Mouse (Mus musculus) midbrain, embryonic 13.5 days (tissue): Measurements from ENCODE around the gene Tesc. TPM values are rescaled to one million over a fixed set of nuclear protein-coding genes. Genes with fewer than 3 reads are reported as not detected.
A peak's percentile ranks its signal among the peaks of the same experiment; 100 is the strongest.

Source experiments
- ATAC-seq: fragments of 200-750 bp; cut with Nextera tagmentation; 2 replicates; pipeline ENCODE4 v1.8.0; 2017; ENCODE audit warnings: mild to moderate bottlenecking, moderate TSS enrichment, moderate library complexity
- H3K27ac ChIP-seq: fragments of 300-500 bp; sonication (generic); 2 replicates; pipeline ENCODE4 v1.5.1; 2015; ENCODE audit warnings: inconsistent platforms, mild to moderate bottlenecking, moderate library complexity
- H3K27me3 ChIP-seq: fragments of 300-500 bp; sonication (generic); 2 replicates; pipeline ENCODE4 v1.6.1; 2015; ENCODE audit warnings: mild to moderate bottlenecking, inconsistent platforms
- H3K36me3 ChIP-seq: fragments of 300-500 bp; sonication (generic); 2 replicates; pipeline ENCODE4 v1.6.1; 2015; ENCODE audit warnings: mild to moderate bottlenecking, inconsistent platforms
- H3K4me1 ChIP-seq: fragments of 300-500 bp; sonication (generic); replicated peaks from 2 replicates; pipeline ENCODE4 v1.6.1; 2015; ENCODE audit warnings: inconsistent platforms
- H3K4me2 ChIP-seq: fragments of 300-500 bp; sonication (generic); replicated peaks from 2 replicates; pipeline ENCODE4 v1.6.1; 2015; ENCODE audit warnings: moderate library complexity, mild to moderate bottlenecking, inconsistent platforms
- H3K4me3 ChIP-seq: fragments of 300-500 bp; sonication (generic); replicated peaks from 2 replicates; pipeline ENCODE4 v1.5.1; 2015; ENCODE audit warnings: mild to moderate bottlenecking, inconsistent platforms
- H3K9ac ChIP-seq: fragments of 300-500 bp; sonication (generic); replicated peaks from 2 replicates; pipeline ENCODE4 v1.6.1; 2015; ENCODE audit warnings: mild to moderate bottlenecking, inconsistent platforms
- H3K9me3 ChIP-seq: fragments of 300-500 bp; sonication (generic); 2 replicates; pipeline ENCODE4 v1.6.1; 2016; ENCODE audit warnings: mild to moderate bottlenecking, inconsistent platforms
- WGBS: fragments of 180-500 bp; shearing (Covaris S2); methylation state at CpG from one replicate; pipeline ENCODE4 v1.1.7; 2015; 5-methylcytosine and 5-hydroxymethylcytosine counted together
- polyA plus RNA-seq: library from polyadenylated mRNA; unstranded; fragments of >200 nt; fragmentation: Nextera tagmentation; extraction: Ambion mirVana; gene quantifications from 2 replicates; pipeline ENCODE4 v1.2.1, GENCODE M21; 2015

The Tesc gene
- polyA plus RNA-seq, 1 experiment from 2014 or later = 2.9 TPM

DNA sequence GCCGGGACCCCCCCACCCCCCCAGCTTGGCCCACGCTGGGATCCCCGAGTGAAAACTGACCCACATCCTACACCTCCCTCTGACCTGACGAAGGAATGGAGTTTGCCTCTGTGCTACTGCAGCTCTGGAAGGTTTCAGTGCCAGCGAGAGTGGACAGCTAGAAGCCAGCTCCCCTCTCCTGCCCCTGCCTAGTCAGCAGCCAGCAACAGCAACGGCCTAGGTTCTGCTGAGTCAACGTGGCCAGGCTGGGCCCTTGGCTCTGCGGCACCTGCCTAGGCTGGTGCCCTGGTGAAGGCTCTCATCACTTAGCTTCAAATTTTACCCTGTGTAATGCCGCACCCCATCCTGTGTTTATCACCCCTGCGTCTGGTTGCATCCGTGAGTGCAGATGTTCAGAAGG lies 7.6 kb upstream of the Tesc start:
- no peak for ATAC-seq
- no peaks in the 10 kb centered on the region for H3K9me3 ChIP-seq
- no peak overlapping the region for H3K27ac ChIP-seq
- H3K9ac ChIP-seq = no peak overlapping the region
- H3K36me3 ChIP-seq = no peaks in the 10 kb centered on the region
- WGBS = 75% methylated on average over 11 of the region's 11 CpGs
- no peak overlapping the region for H3K4me2 ChIP-seq
- no peak overlapping the region for H3K4me3 ChIP-seq
- peaks cover 8% of the 10 kb centered on the region for H3K4me1 ChIP-seq
- H3K27me3 ChIP-seq = no peaks in the 10 kb centered on the region

DNA sequence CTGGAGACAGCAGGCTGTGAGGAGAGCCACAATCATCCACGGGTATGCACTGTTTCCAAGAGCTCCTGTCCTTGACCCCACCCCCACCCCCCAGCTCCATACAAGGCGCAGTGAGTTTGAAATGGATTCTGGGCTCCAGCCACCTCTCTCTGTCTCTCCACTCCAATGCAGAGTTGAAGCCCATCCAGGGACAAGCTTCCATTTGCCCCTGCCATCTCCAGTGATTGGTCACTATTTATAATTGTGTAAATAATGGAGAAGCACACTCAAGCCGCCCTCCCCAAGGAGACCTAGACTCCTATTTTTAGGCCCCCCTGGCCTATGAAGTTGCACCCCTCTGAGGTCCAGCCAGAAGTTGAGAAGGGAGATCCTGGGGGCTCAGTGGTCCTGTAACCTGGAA lies 4.5 kb upstream of the Tesc start:
- H3K27me3 ChIP-seq = peaks cover 30% of the 10 kb centered on the region
- H3K36me3 ChIP-seq = no peaks in the 10 kb centered on the region
- H3K9ac ChIP-seq = no peak overlapping the region
- H3K4me2 ChIP-seq = no peak overlapping the region
- H3K4me3 ChIP-seq = no peak overlapping the region
- H3K4me1 ChIP-seq = peaks cover 23% of the 10 kb centered on the region
- 84% methylated on average over 3 of the region's 3 CpGs for WGBS
- no peak overlapping the region for H3K27ac ChIP-seq
- no peak for ATAC-seq
- no peaks in the 10 kb centered on the region for H3K9me3 ChIP-seq

DNA sequence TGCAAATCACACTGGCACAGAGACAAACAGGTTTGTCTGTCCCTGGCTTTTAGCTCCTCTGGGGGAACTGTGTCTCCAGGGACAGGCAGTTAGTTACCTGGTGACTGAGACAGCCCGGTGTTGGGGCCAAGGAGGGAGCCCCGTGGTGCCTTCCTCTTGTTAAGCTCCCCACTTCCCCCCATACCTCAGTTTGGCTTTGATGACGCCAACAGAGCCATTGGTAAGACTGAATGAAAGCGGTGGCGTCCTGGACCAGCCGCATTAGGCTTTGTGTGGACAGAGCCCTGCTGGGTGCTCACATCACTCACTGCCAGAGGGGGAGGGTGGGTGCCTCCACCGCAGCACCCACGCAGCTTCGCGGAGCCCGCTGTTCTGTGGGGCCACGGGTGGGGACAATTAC lies 1.7 kb upstream of the Tesc start:
- 2% methylated on average over 12 of the region's 12 CpGs for WGBS
- peaks cover 43% of the 10 kb centered on the region for H3K4me1 ChIP-seq
- no peak for ATAC-seq
- H3K9ac ChIP-seq = peak overlapping the region; percentile 8; the same call in 1 of the 2 replicates
- no peaks in the 10 kb centered on the region for H3K36me3 ChIP-seq
- no peak overlapping the region for H3K4me3 ChIP-seq
- peak overlapping the region; percentile 99; the same call in 1 of the 2 replicates for H3K4me2 ChIP-seq
- no peaks in the 10 kb centered on the region for H3K9me3 ChIP-seq
- no peak overlapping the region for H3K27ac ChIP-seq
- peaks cover 58% of the 10 kb centered on the region for H3K27me3 ChIP-seq

DNA sequence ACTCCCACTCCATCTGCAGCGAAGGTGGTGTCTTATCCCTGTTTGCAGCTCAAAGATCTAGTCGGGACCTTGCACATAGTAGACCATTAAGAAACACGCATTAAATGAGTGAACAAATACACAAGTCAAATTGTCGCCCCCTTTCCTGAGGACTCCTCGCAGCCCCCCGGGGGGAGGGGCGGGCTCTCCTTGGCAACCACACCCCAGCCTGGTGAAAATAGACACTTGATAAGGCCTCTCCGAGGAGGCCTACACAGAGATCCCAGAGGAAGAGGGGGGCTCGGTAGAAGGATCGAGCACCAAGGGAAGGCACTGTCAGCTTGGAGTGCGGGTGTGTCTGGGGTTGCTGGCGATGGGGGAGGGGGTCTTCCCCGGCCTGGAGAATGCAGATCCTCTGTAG lies 1.2 kb upstream of the Tesc start:
- Histone ChIP-seq H3K9me3 (no peaks in the 10 kb centered on the region), H3K4me3 (no peak overlapping the region), H3K36me3 (no peaks in the 10 kb centered on the region), H3K9ac (peak overlapping the region; percentile 8; the same call in 1 of the 2 replicates), H3K27ac (no peak overlapping the region), H3K27me3 (peaks cover 60% of the 10 kb centered on the region), H3K4me2 (peak overlapping the region; percentile 99; the same call in 1 of the 2 replicates), H3K4me1 (peaks cover 45% of the 10 kb centered on the region)
- no peak for ATAC-seq
- under 1% methylated on average over 13 of the region's 13 CpGs for WGBS

DNA sequence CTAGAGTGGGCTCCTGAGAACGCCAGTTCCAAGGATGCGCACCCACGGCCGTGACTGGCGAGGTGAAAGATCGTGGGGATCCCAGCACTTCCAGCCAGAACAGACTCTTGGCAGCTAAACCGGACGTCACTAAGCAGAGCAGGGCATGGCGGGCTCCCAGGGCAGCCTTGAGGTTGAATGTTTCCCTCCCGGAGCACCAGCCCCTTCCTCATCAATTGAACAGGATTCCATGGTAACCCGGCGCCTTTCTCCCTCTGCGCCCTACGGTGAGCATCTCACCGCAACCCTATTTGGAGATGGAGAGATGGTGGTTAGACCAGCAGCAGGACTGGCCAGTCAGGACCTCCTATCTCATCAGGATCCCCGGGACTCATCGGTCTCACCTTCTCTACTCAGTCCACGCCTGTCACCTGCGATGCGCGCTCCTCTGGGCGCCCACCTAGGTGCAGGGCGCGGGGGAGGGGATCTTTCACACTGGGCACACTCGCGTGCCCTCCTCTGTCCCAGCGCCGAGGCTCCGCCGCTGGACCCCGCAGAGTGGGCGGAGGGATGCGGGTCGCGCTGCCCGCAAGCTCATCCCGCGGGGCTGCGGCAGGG lies 344 bp upstream of the Tesc start:
- Histone ChIP-seq H3K9ac (peak overlapping the region; percentile 68), H3K9me3 (no peaks in the 10 kb centered on the region), H3K36me3 (no peaks in the 10 kb centered on the region), H3K4me1 (peaks cover 48% of the 10 kb centered on the region), H3K4me3 (peak overlapping the region; percentile 66), H3K4me2 (peak overlapping the region; percentile 99), H3K27ac (no peak overlapping the region), H3K27me3 (peaks cover 60% of the 10 kb centered on the region)
- ATAC-seq = peak; percentile 32; the same call in 1 of the 2 replicates
- WGBS = 1% methylated on average over 39 of the region's 39 CpGs

DNA sequence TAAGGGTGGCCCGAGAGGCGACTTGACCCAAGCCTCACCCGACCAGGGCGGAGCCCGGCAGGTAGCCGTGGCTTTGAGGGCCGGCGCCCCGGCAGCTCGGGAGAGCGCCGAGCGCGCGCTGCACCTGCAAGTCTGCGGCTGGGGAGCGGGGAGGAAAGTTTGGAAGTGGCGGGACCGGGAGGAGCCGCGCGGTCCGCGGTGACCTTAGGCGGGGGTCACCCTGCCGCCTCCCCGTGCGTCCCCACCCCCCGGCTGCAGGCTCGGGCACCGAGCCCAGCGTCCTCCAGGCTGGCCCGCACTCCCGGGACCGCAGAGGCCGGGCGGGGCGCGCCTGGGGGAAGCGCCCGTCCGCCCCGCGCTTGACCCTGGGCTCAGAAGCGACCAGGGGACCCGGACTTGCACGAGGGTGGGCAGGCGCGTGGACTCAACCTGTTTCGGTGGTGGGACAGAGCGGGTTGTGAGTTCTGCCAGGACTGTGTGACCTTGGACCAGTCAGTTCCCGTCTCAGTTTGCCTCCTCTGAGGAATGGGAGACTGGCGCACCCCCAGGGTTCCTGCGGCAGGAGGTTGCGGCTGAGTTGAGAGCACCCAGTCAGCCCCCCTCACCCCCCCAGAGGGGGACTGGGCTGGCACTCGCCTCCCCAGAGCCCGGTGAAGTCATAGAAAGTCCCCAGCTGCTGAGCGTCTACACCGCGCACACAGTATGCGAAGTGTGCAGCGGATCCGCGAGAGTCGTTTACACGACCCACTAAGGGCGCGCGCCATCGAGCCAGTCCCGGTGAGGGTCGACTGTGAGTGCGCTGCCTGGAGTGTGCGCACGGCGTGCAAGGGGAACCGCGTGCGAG lies 870 bp downstream of the Tesc start:
- 1% methylated on average over 77 of the region's 79 CpGs for WGBS
- ATAC-seq = peak; percentile 15

DNA sequence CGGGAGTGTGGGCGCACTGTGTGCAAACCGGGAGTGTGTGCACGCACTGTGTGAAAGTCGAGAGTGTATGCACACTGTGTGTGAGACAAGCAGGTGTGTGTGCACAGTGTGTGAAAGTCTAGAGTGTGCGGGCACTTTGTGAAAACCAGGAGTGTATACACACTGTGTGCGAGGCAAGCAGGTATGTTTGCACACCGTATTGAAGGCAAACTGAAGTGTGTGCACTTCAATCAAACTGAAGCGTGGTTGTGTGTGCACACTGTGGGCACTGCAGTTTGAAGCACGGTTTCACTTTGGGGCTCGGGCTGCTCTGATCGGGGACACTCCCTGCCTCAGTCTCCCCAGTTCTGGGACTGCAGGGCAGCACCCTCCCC lies 1.5 kb downstream of the Tesc start:
- peaks cover 48% of the 10 kb centered on the region for H3K4me1 ChIP-seq
- peak overlapping the region; percentile 99 for H3K4me2 ChIP-seq
- 9% methylated on average over 12 of the region's 12 CpGs for WGBS
- no peak overlapping the region for H3K9ac ChIP-seq
- H3K36me3 ChIP-seq = no peaks in the 10 kb centered on the region
- H3K27me3 ChIP-seq = peaks cover 60% of the 10 kb centered on the region
- H3K4me3 ChIP-seq = peak overlapping the region; percentile 66
- no peak overlapping the region for H3K27ac ChIP-seq
- ATAC-seq = peak; percentile 35; the same call in 1 of the 2 replicates
- no peaks in the 10 kb centered on the region for H3K9me3 ChIP-seq

More for the DNA sequence above, 870 bp downstream of the Tesc start:
- Histone ChIP-seq H3K27me3 (peaks cover 60% of the 10 kb centered on the region), H3K9me3 (no peaks in the 10 kb centered on the region), H3K27ac (no peak overlapping the region), H3K4me3 (peak overlapping the region; percentile 66), H3K4me1 (peaks cover 48% of the 10 kb centered on the region), H3K4me2 (peak overlapping the region; percentile 99), H3K9ac (peak overlapping the region; percentile 68), H3K36me3 (no peaks in the 10 kb centered on the region)

DNA sequence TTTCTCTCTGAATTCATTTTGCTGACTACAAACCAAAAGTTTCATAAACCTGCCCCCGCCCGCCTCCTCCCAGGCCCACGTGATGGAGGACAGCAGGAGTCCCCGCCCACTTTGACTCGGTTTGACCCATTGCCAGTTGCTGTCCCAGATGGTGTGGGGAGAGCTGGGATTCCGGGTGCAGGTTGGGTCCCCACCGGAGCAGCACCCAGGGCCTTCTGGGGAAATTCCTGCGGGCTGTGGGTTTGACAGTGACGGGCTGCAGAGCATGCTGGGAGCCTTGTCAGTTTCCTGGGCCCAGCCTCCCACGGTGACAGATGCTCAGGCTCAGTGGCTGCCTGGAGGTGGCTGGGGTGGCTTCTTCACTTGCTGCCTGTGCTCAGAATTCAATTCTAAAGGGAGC lies 1.9 kb downstream of the Tesc start:
- Histone ChIP-seq H3K36me3 (no peaks in the 10 kb centered on the region), H3K4me3 (peak overlapping the region; percentile 66), H3K4me1 (peaks cover 48% of the 10 kb centered on the region), H3K27ac (no peak overlapping the region), H3K9me3 (no peaks in the 10 kb centered on the region), H3K9ac (no peak overlapping the region), H3K4me2 (peak overlapping the region; percentile 99), H3K27me3 (peaks cover 60% of the 10 kb centered on the region)
- peak; percentile 21; the same call in 1 of the 2 replicates for ATAC-seq
- 5% methylated on average over 10 of the region's 10 CpGs for WGBS

DNA sequence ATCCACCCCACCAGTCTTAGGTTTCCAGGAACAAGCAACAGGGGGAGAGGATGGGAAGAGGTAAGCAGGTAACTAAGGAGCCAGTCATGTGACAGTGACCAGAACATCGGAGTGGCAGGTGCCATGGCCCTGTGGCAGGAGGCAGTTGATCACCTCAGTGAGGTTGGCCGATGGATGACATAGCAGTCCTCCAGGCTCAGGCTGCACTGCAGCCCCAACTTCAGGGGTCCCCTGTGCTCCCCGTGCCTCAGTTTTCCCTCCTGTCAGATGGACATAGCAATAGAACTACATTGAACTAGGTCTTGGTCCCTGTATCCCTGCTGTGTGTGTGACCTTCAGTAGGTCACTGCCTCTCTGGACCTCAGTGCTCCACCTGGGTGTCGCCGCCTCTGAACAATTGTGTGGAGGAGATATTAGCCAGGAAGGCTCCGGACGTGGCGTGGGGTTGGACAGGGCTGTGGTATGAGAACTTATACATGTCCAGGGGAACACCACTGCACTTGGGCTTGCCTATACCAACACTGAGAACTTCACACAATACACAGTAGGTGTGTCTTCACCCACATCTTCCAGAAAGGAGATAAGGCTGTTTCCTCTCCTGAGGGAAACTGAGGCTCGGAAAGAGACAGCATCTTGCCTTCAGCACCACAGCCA lies 2.6 kb downstream of the Tesc start:
- no peak overlapping the region for H3K4me2 ChIP-seq
- no peak overlapping the region for H3K9ac ChIP-seq
- WGBS = 91% methylated on average over 9 of the region's 9 CpGs
- no peak for ATAC-seq
- H3K4me3 ChIP-seq = no peak overlapping the region
- H3K4me1 ChIP-seq = peaks cover 48% of the 10 kb centered on the region
- H3K27ac ChIP-seq = no peak overlapping the region
- peaks cover 59% of the 10 kb centered on the region for H3K27me3 ChIP-seq
- H3K9me3 ChIP-seq = no peaks in the 10 kb centered on the region
- H3K36me3 ChIP-seq = no peaks in the 10 kb centered on the region

DNA sequence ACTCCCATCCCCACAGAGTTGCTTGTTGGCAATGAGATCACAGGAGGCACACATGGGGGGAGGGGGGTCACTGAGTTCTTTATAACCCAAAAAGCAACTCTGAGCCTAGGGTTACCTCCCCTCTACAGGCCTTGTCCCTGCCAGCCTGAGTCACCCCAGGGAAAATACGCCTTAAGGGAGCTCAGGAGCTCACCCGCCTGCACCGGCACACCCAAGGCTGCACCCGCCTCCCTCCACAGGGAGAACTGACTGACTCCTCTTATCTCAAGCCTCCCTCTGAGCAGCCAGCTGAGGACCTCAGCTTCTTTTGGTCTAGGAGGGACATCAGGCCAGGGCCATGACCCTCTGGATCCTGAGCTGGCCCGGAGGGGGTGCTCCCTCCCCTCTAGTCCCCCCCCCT lies 3.5 kb downstream of the Tesc start:
- Histone ChIP-seq H3K9ac (no peak overlapping the region), H3K4me3 (no peak overlapping the region), H3K4me1 (peaks cover 45% of the 10 kb centered on the region), H3K4me2 (no peak overlapping the region), H3K9me3 (peaks cover 2% of the 10 kb centered on the region; the same call in 1 of the 2 replicates), H3K27me3 (peaks cover 50% of the 10 kb centered on the region), H3K27ac (no peak overlapping the region), H3K36me3 (no peaks in the 10 kb centered on the region)
- WGBS = 60% methylated on average over 5 of the region's 5 CpGs
- ATAC-seq = no peak

DNA sequence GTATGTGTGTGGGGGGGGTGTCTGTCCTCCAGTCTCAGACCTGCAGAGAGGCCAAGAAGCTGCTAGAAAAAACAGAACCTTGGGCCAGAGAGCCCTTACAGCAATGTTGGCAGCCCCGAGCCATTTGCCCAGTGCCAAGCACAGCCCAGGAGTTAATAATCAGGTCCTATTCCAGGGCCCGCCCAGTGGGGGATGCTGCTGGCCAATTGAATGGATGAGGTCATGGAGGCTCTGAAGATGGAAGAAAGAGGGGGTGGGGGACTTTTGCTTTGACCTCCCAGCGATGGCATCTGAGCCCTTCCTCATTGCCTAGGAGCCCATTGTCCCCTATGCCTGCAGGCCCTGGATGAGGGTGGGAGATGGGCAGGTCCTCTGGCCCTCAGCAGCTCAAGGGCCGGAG lies 4.0 kb downstream of the Tesc start:
- 51% methylated on average over 4 of the region's 4 CpGs for WGBS
- Histone ChIP-seq H3K4me3 (no peak overlapping the region), H3K4me2 (no peak overlapping the region), H3K9ac (no peak overlapping the region), H3K27me3 (peaks cover 46% of the 10 kb centered on the region), H3K27ac (no peak overlapping the region), H3K36me3 (no peaks in the 10 kb centered on the region), H3K9me3 (peaks cover 2% of the 10 kb centered on the region; the same call in 1 of the 2 replicates), H3K4me1 (peaks cover 40% of the 10 kb centered on the region)
- ATAC-seq = no peak

DNA sequence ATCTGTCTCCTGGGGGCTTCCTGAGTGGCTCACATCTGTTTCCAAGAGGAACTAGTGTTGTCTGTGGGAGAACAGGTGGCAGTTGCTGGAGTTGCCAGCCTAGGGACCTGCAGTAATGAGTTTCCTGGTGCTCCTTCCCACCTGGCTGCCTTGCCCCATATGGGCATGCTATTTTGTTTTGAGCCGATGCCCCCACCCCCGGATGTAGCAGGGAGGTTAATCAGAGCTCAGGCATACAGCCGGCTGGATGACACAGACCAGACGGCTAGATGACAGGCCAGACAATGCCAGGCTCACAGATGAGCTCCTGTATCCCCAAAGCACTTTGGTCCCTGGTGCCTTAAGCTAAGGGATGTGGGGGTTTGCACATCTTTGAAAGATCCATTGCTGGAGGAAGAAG lies 5.8 kb downstream of the Tesc start:
- Histone ChIP-seq H3K4me2 (no peak overlapping the region), H3K4me1 (peaks cover 36% of the 10 kb centered on the region), H3K4me3 (no peak overlapping the region), H3K27me3 (peaks cover 30% of the 10 kb centered on the region), H3K9ac (no peak overlapping the region), H3K36me3 (no peaks in the 10 kb centered on the region), H3K27ac (no peak overlapping the region), H3K9me3 (peaks cover 2% of the 10 kb centered on the region; the same call in 1 of the 2 replicates)
- WGBS = 63% methylated on average over 4 of the region's 4 CpGs
- no peak for ATAC-seq
